Mouse (Mus musculus) kidney, embryonic 15.5 days (tissue): Measurements from ENCODE around the gene Cachd1. TPM values are rescaled to one million over a fixed set of nuclear protein-coding genes. Genes with fewer than 3 reads are reported as not detected.
A peak's percentile ranks its signal among the peaks of the same experiment; 100 is the strongest.

Experiments used
- ATAC-seq: fragments of 200-750 bp; cut with Nextera tagmentation; replicated peaks from 2 replicates; pipeline ENCODE4 v1.8.0; 2017; ENCODE audit warnings: moderate TSS enrichment; ENCODE audit not compliant: low FRiP score
- H3K27ac ChIP-seq: fragments of 300-500 bp; sonication (generic); 2 replicates; pipeline ENCODE4 v1.5.1; 2015; ENCODE audit warnings: mild to moderate bottlenecking, inconsistent platforms
- H3K27me3 ChIP-seq: fragments of 300-500 bp; sonication (generic); 2 replicates; pipeline ENCODE4 v1.6.1; 2015; ENCODE audit warnings: inconsistent platforms
- H3K36me3 ChIP-seq: fragments of 300-500 bp; sonication (generic); 2 replicates; pipeline ENCODE4 v1.6.1; 2015; ENCODE audit warnings: inconsistent platforms
- H3K4me1 ChIP-seq: fragments of 300-500 bp; sonication (generic); 2 replicates; pipeline ENCODE4 v1.6.1; 2015; ENCODE audit warnings: inconsistent platforms
- H3K4me2 ChIP-seq: fragments of 300-500 bp; sonication (generic); 2 replicates; pipeline ENCODE4 v1.6.1; 2015; ENCODE audit warnings: moderate library complexity, mild to moderate bottlenecking, inconsistent platforms
- H3K4me3 ChIP-seq: fragments of 300-500 bp; sonication (generic); replicated peaks from 2 replicates; pipeline ENCODE4 v1.5.1; 2015; ENCODE audit warnings: mild to moderate bottlenecking, inconsistent platforms
- H3K9ac ChIP-seq: fragments of 300-500 bp; sonication (generic); 2 replicates; pipeline ENCODE4 v1.6.1; 2015; ENCODE audit warnings: mild to moderate bottlenecking, inconsistent platforms
- H3K9me3 ChIP-seq: fragments of 300-500 bp; sonication (generic); replicated peaks from 2 replicates; pipeline ENCODE4 v1.6.1; 2016; ENCODE audit warnings: inconsistent platforms
- WGBS: fragments of 180-500 bp; shearing (Covaris S2); methylation state at CpG from one replicate; pipeline ENCODE4 v1.1.7; 2015; ENCODE audit warnings: mixed read lengths; 5-methylcytosine and 5-hydroxymethylcytosine counted together
- polyA plus RNA-seq: library from polyadenylated mRNA; unstranded; fragments of >200 nt; fragmentation: Nextera tagmentation; extraction: Ambion mirVana; gene quantifications from 2 replicates; pipeline ENCODE4 v1.2.1, GENCODE M21; 2015

Cachd1 gene
- polyA plus RNA-seq, 1 experiment from 2014 or later: 19.0 TPM

DNA sequence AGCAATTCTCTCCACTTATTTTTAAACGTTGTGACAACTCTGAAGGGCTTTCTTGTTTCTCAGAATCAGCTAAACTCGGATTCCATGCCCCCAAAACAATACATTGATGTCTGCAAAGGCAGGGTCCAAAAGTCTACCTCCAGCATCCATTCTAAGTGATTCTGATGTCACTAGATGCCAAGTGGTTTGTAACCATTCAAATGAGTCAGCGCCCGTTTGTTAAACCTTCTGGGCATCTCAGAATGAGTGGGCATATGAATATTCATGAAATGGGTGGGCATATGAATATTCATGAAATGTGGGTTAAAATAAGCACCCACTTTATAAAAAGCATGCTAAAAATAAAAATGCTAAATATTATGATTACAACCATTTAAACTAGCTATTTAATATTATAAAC lies 137.2 kb downstream of the Cachd1 start:
- H3K4me3 ChIP-seq: no peak overlapping the region
- WGBS: 81% methylated on average over 4 of the region's 4 CpGs
- H3K9me3 ChIP-seq: no peaks in the 10 kb centered on the region
- no peak overlapping the region for H3K9ac ChIP-seq
- H3K4me1 ChIP-seq: peaks cover 35% of the 10 kb centered on the region
- H3K36me3 ChIP-seq: peaks cover 6% of the 10 kb centered on the region; the same call in 1 of the 2 replicates
- H3K4me2 ChIP-seq: no peak overlapping the region
- no peak overlapping the region for H3K27ac ChIP-seq
- ATAC-seq: no peak
- H3K27me3 ChIP-seq: no peaks in the 10 kb centered on the region

DNA sequence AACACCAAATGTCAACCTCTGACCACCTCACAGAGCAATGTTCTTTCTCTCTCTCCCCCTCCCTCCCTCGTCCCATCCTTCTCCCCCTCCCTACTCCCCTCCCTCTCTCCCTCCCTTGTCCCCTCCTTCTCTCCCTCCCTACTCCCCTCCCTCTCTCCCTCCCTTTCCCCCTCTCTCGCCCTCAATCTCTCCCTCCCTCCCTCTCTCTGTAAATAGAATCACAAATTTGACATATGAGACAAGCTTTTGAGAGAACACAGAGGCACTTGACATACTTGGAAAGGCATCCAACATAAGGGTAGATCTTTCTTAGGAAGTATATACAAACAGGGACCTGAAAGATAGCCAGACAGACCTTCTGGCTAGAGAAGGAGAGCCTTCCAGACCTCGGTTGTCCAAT lies 138.1 kb downstream of the Cachd1 start:
- ATAC-seq: peak; percentile 26; the same call in 1 of the 2 replicates
- H3K27ac ChIP-seq: peak overlapping the region; percentile 18; the same call in 1 of the 2 replicates
- H3K36me3 ChIP-seq: peaks cover 12% of the 10 kb centered on the region; the same call in 1 of the 2 replicates
- no peak overlapping the region for H3K4me3 ChIP-seq
- no peaks in the 10 kb centered on the region for H3K27me3 ChIP-seq
- peaks cover 29% of the 10 kb centered on the region for H3K4me1 ChIP-seq
- 19% methylated on average over 2 of the region's 3 CpGs for WGBS
- no peak overlapping the region for H3K9ac ChIP-seq
- H3K9me3 ChIP-seq: no peaks in the 10 kb centered on the region
- no peak overlapping the region for H3K4me2 ChIP-seq

GRCm38 (mm10) chr4:100915093-100915492 lies 138.6 kb downstream of the Cachd1 start:
- Histone ChIP-seq H3K27ac (no peak overlapping the region), H3K9me3 (no peaks in the 10 kb centered on the region), H3K4me3 (no peak overlapping the region), H3K9ac (no peak overlapping the region), H3K36me3 (peaks cover 18% of the 10 kb centered on the region), H3K4me1 (peaks cover 23% of the 10 kb centered on the region), H3K27me3 (no peaks in the 10 kb centered on the region), H3K4me2 (no peak overlapping the region)
- WGBS: 75% methylated on average over 2 of the region's 2 CpGs
- ATAC-seq: no peak

- no peak overlapping the region for H3K9ac ChIP-seq
- ATAC-seq: no peak
- peaks cover 28% of the 10 kb centered on the region for H3K36me3 ChIP-seq
- no peak overlapping the region for H3K27ac ChIP-seq
- WGBS: 73% methylated on average over 1 of the region's 1 CpGs
- no peak overlapping the region for H3K4me2 ChIP-seq
- no peaks in the 10 kb centered on the region for H3K27me3 ChIP-seq
- H3K9me3 ChIP-seq: no peaks in the 10 kb centered on the region
- peaks cover 5% of the 10 kb centered on the region for H3K4me1 ChIP-seq
- no peak overlapping the region for H3K4me3 ChIP-seq
These were observed 141.0 kb downstream of the Cachd1 start for GRCm38 (mm10) chr4:100917511-100917910.

- no peak for ATAC-seq
- H3K4me2 ChIP-seq: no peak overlapping the region
These were observed 143.9 kb downstream of the Cachd1 start for GRCm38 (mm10) chr4:100920413-100920812.

GRCm38 (mm10) chr4:100922816-100923554 lies 146.5 kb downstream of the Cachd1 start:
- WGBS: 40% methylated on average over 11 of the region's 11 CpGs
- Histone ChIP-seq H3K36me3 (peaks cover 28% of the 10 kb centered on the region), H3K27ac (peak overlapping the region; percentile 34; the same call in 1 of the 2 replicates), H3K4me1 (peaks cover 38% of the 10 kb centered on the region), H3K4me2 (no peak overlapping the region), H3K9me3 (no peaks in the 10 kb centered on the region), H3K4me3 (no peak overlapping the region), H3K27me3 (no peaks in the 10 kb centered on the region), H3K9ac (no peak overlapping the region)
- ATAC-seq: no peak

More at GRCm38 (mm10) chr4:100920413-100920812, 143.9 kb downstream of the Cachd1 start:
- Histone ChIP-seq H3K4me1 (peaks cover 23% of the 10 kb centered on the region), H3K36me3 (peaks cover 28% of the 10 kb centered on the region), H3K9me3 (no peaks in the 10 kb centered on the region), H3K27me3 (no peaks in the 10 kb centered on the region), H3K4me3 (no peak overlapping the region), H3K27ac (no peak overlapping the region), H3K9ac (no peak overlapping the region)
- 86% methylated on average over 1 of the region's 1 CpGs for WGBS

DNA sequence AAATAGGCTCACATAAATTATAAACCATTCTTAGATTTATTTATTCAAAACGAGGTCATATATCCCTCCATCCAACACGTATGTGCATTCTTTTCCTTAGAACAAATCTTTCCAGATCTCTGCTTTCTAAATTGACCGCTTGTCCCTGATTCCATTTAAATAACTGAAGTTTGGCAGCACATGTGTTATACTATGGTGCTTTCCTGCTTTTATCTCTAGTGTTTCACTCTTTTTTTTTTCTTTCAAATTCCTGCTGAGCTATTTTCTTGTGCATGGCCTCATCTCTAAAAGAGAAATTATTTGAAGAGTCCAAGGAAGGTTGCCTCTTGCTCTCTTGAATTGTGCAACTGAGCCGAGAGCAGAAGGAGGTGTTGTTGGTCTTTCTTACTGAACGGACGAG lies 147.1 kb downstream of the Cachd1 start:
- Histone ChIP-seq H3K9me3 (no peaks in the 10 kb centered on the region), H3K4me1 (peaks cover 38% of the 10 kb centered on the region), H3K27me3 (no peaks in the 10 kb centered on the region), H3K4me3 (no peak overlapping the region), H3K36me3 (peaks cover 24% of the 10 kb centered on the region), H3K27ac (0 out of 2 replicates have a peak overlapping the region, but pooled peaks have one; percentile 14), H3K9ac (no peak overlapping the region), H3K4me2 (no peak overlapping the region)
- ATAC-seq: no peak
- WGBS: 37% methylated on average over 6 of the region's 6 CpGs

DNA sequence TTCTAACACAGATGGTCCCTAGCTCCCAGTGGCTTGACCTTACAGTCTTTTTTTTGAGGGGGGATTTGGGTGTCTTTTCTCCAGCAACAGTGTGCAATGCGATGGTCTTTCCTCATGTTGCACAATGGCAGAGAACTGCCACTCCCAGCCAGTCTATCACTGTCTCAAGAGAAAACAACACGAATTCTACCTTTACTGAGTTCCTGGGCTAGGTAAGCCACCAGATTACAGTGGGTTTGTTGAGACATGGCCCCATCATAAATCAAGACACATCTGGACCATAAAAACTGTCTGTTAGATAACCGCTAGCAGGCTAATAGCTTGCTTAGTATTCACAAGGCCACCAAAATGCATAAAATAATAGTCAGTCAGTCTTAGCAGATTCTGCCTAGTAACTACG lies 147.8 kb downstream of the Cachd1 start:
- no peak overlapping the region for H3K9ac ChIP-seq
- WGBS: 36% methylated on average over 4 of the region's 4 CpGs
- peaks cover 38% of the 10 kb centered on the region for H3K4me1 ChIP-seq
- H3K9me3 ChIP-seq: no peaks in the 10 kb centered on the region
- no peak overlapping the region for H3K27ac ChIP-seq
- H3K4me2 ChIP-seq: no peak overlapping the region
- ATAC-seq: 0 out of 2 replicates have a peak, but pooled peaks have one; percentile 35
- H3K4me3 ChIP-seq: no peak overlapping the region
- H3K27me3 ChIP-seq: no peaks in the 10 kb centered on the region
- H3K36me3 ChIP-seq: peaks cover 17% of the 10 kb centered on the region

GRCm38 (mm10) chr4:100925153-100925552 lies 148.7 kb downstream of the Cachd1 start:
- no peaks in the 10 kb centered on the region for H3K27me3 ChIP-seq
- no peak for ATAC-seq
- no peaks in the 10 kb centered on the region for H3K9me3 ChIP-seq
- peaks cover 38% of the 10 kb centered on the region for H3K4me1 ChIP-seq
- no peak overlapping the region for H3K27ac ChIP-seq
- H3K36me3 ChIP-seq: peaks cover 10% of the 10 kb centered on the region
- WGBS: 60% methylated on average over 1 of the region's 1 CpGs
- no peak overlapping the region for H3K4me3 ChIP-seq
- no peak overlapping the region for H3K9ac ChIP-seq
- H3K4me2 ChIP-seq: no peak overlapping the region

GRCm38 (mm10) chr4:100926608-100927007 lies 150.1 kb downstream of the Cachd1 start:
- no peak overlapping the region for H3K4me3 ChIP-seq
- peaks cover 38% of the 10 kb centered on the region for H3K4me1 ChIP-seq
- H3K27me3 ChIP-seq: no peaks in the 10 kb centered on the region
- no peaks in the 10 kb centered on the region for H3K9me3 ChIP-seq
- no peaks in the 10 kb centered on the region for H3K36me3 ChIP-seq
- no peak overlapping the region for H3K4me2 ChIP-seq
- H3K27ac ChIP-seq: peak overlapping the region; percentile 54; the same call in 1 of the 2 replicates
- peak; percentile 76 for ATAC-seq
- 32% methylated on average over 3 of the region's 3 CpGs for WGBS
- H3K9ac ChIP-seq: no peak overlapping the region

DNA sequence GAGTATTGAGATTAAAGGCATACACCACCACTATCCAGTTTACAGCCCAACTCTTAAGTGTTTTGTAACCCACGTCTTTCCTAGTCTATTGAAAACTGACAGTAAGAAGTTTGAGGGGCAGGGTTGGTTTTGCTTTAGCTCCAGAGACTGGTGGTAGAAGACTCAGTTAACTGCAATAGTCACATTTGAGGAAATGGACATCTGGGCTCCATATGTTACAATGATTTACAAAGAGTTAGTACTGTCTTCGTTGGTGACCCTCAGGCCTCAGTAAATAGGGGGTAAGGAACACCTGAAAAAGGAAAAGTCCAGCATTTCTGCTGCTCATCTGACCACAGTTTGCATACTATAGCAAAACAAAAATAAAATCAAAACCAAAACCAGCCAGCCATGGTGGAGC lies 150.6 kb downstream of the Cachd1 start:
- H3K27me3 ChIP-seq: no peaks in the 10 kb centered on the region
- H3K4me3 ChIP-seq: no peak overlapping the region
- peak overlapping the region; percentile 54 for H3K27ac ChIP-seq
- no peaks in the 10 kb centered on the region for H3K36me3 ChIP-seq
- H3K9ac ChIP-seq: no peak overlapping the region
- WGBS: 36% methylated on average over 2 of the region's 2 CpGs
- H3K4me1 ChIP-seq: peaks cover 38% of the 10 kb centered on the region
- no peaks in the 10 kb centered on the region for H3K9me3 ChIP-seq
- H3K4me2 ChIP-seq: no peak overlapping the region
- ATAC-seq: no peak

DNA sequence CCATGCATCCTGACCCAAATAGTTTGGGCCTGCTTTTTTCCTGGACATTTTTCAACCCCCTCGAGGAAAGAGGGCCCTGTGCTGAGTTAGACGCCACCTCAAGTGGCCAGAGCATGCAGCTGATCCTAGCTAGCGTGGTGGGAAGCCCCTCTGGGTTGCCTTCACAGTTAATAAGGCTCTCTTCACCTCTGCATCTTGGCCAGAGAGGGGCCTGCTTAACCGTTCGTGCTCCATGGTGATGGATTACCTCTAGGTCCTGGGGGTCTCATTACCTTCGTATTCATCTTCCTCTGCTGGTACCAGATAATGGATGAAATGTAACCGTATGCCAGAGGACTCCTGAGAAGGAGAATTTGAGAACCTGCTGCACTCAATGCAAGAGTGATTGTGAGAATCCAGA lies 167.2 kb downstream of the Cachd1 start:
- Histone ChIP-seq H3K27ac (no peak overlapping the region), H3K36me3 (peaks cover 5% of the 10 kb centered on the region; the same call in 1 of the 2 replicates), H3K9me3 (no peaks in the 10 kb centered on the region), H3K4me2 (no peak overlapping the region), H3K9ac (no peak overlapping the region), H3K4me3 (no peak overlapping the region), H3K27me3 (no peaks in the 10 kb centered on the region), H3K4me1 (peaks cover 17% of the 10 kb centered on the region)
- WGBS: 28% methylated on average over 7 of the region's 7 CpGs
- ATAC-seq: 0 out of 2 replicates have a peak, but pooled peaks have one; percentile 64
